Mouse (Mus musculus): Measurements from ENCODE around the gene Krtap31-1.
"Not testable (repeated sequence)": the region's sequence is repeated elsewhere in the genome, so short reads cannot be mapped to it uniquely, and the experiment has no call there.

Gene Krtap31-1

DNA sequence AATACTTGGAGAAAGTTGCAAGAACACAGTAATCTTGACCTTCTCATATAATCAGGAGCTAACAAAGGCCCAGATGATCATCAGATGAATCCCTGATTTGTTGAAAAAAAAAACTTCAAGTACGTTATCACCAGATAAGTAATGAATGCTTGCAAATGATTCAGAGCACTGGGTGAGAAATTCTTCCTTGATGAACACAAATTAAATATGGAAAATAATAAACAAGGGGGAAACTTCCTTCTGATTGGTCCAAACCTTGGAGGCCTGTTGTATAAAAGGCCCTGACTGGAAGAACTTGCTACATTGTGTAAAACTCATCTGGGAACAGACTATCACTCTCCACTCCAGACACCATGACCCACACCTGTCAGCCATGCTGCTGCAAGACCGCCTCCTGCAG, at the start of gene Krtap31-1:
Gene Krtap31-1 (plus strand): TSS at position 301 of the 400 bp plus-strand sequence.
- no peak for DNase-seq

DNA sequence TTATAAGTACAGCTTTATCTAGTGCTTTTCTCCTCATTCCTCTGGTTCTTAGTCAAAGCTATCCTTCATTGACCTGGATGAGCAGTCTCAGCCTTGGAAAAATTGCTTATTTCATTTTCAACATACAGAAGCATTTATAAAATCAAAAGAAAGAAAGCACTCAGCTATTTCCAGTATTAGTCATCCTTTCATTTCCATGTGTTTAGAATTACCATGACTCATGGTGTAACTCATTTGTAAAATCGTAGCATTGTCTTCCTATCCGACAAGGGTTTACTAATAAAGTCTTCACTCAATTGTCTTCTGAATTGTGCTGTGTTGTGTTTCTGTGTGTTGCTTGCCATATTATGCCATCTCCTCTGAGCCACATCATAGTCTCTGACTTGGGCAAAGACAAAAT, 49.0 kb upstream of the Krtap31-1 start:
- DNase-seq: no peak

DNA sequence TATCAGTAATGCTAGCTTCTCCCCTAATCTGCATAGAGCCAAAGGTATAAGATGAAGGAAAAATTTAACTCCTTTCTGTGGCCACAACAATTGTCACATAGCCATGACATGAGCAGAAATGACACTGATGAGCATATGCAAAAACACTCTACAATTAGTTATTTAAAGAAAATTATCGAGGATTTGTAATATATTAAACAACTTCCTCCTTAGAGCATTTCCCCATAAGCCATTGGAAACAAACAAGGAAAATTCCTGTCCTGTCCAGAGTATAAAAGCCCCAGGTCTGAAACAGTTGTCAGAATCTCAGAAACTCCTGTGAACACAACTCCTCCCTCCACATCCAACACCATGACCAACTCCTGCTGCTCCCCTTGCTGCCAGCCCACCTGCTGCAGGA, 43.5 kb upstream of the Krtap31-1 start, which contains the start of gene Gm11559:
Gene Gm11559 (plus strand): TSS at position 301 of the 400 bp plus-strand sequence.
- DNase-seq: not testable (repeated sequence)

DNA sequence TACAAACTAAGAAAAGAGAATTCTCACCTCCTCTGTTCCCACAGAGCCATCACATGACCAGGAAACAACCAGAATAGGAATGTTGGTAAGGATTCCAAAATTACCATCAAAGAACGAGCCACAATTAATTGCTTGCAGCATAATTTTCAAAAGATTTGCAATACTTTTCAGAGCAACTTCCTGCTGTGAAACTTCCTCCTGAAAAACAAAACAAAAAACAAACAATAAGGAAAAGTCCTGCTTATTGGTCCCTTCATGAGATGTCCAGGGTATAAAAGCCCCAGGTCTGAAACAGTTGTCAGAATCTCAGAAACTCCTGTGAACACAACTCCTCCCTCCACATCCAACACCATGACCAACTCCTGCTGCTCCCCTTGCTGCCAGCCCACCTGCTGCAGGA, 34.6 kb upstream of the Krtap31-1 start, which contains the start of gene Krtap9-1:
Gene Krtap9-1 (plus strand): TSS at position 301 of the 400 bp plus-strand sequence.
- DNase-seq: not testable (repeated sequence)

DNA sequence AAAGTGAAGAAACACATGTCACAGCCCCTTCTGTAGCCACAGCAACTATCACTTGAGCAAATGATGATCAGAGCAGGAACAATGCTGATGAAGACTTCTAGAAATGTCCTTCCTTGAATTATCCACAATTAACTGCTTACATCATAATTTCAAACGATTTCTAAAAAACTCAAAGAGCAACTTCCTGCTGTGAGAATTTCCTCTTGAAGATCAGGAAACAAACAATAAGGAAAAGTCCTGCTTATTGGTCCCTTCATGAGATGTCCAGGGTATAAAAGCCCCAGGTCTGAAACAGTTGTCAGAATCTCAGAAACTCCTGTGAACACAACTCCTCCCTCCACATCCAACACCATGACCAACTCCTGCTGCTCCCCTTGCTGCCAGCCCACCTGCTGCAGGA, 28.8 kb upstream of the Krtap31-1 start, which contains the start of gene Gm11567:
Gene Gm11567 (plus strand): TSS at position 301 of the 400 bp plus-strand sequence.
- DNase-seq: not testable (repeated sequence)

DNA sequence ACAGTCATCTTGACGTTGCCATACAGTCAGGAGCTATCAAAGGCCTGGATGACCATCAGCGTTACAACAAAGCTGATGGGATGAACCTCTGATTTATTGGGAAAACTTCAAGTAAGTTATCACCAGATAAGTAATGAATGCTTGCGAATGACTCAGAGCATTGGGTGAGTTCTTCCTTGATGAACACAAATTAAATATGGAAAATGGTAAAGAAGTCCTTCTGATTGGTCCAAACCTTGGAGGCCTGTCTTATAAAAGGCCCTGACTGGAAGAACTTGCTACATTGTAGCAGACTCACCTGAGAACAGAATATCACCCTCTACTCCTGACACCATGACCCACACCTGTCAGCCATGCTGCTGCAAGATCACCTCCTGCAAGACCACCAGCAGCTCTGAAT, 6.7 kb downstream of the Krtap31-1 start, which contains the start of gene Gm11565:
Gene Gm11565 (plus strand): TSS at position 301 of the 400 bp plus-strand sequence.
- DNase-seq: no peak

DNA sequence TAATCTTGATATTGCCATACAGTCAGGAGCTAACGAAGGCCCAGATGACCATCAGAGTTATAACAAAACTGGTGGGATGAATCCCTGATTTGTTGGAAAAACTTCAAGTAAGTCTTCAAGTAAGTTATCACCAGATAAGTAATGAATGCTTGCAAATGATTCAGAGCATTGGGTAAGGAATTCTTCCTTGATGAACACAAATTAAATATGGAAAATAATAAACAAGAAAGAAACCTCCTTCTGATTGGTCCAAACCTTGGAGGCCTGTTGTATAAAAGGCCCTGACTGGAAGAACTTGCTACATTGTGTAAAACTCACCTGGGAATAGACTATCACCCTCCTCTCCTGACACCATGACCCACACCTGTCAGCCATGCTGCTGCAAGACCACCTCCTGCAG, 28.3 kb downstream of the Krtap31-1 start, which contains the start of gene Krtap31-2:
Gene Krtap31-2 (plus strand): TSS at position 301 of the 400 bp plus-strand sequence.
- no peak for DNase-seq

DNA sequence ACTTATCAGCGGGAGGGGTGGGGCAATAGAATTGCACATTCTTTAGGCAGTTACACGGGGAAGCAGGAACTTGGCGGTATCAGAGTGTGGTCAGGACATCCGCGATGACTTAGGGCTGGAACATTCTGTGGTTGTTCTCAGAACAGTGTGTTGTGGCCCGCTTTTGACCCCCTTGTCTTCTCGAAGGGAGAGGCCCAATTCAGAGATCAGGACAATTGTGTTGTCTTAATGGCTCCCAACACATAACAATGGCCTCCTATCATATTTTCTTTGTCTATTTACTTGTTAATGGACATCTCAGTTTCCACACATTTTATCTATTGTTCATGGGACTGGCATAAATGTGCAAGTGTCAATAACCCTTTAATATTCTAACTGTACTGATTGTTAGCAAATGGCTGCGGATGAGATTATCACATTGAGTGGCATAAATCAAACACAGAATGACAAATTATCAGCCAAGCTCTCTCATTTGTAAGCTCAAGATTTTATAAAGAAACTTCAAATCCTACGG, 30.1 kb downstream of the Krtap31-1 start:
- DNase-seq: no peak

DNA sequence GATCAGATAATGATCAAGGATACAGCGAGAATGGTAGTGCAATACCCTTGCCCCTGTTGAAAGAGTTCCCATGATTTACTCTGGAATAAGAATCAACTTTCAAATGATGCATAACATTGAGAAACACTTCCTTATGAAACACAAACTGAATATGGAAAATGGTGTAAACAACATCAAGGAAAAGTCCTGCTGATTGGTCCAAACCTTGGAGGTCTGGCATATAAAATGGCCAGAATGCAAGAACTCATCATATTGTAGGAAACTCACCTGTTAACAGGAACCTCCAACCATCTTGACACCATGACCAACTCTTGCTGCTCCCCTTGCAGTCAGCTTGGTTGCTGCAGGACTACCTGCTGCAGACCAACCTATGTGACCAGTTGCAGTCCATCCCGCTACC, 40.5 kb downstream of the Krtap31-1 start, which contains the start of gene Krtap9-5:
Gene Krtap9-5 (plus strand): TSS at position 301 of the 400 bp plus-strand sequence.
- DNase-seq: no peak

Measured in right cerebral cortex, postnatal 14 days (tissue).